8 mouse cellular contexts compared by ENCODE assay signal in the genomic region with DNA sequence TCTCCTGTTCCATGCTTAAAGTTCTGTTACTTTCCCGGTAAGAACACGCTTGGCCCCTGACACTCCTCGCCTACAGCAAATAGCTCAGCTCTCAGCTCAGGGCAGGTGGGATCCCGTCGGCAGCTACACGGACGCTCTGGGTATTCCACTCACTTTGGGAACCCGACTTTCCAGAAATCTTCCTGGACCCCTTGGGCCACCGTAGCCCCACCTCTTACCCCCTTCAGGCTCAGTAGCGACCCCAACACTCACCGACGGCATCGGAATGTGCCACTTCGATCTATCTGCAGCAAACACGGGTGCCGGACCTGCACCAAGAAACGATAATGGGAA. TPM values are rescaled to one million over a fixed set of nuclear protein-coding genes. Genes with fewer than 3 reads are reported as not detected.
DNase-seq lines count a peak whose midpoint lies in the region; ATAC-seq lines count a peak whose summit lies in the region.

A gene (plus strand): TSS at position 244 of the 333 bp plus-strand sequence.

- H3K4me2 ChIP-seq in heart, embryonic 15.5 days, result peak within 1 kb of the TSS; percentile 77
- H3K4me2 ChIP-seq in limb, embryonic 11.5 days (ENCODE audit: low read depth, severe bottlenecking), result peak within 1 kb of the TSS; percentile 79
- H3K4me2 ChIP-seq in neural tube, embryonic 15.5 days, result peak within 1 kb of the TSS; percentile 87

- H3K4me1 ChIP-seq in heart, embryonic 15.5 days (replicated peaks), result peaks cover 13% of the 10 kb centered on the region
- no peaks in the 10 kb centered on the region; the same call in 1 of the 2 replicates for H3K4me1 ChIP-seq in limb, embryonic 11.5 days (ENCODE audit: control insufficient read depth, insufficient read depth, low read length)
- H3K4me1 ChIP-seq in neural tube, embryonic 15.5 days, result peaks cover 27% of the 10 kb centered on the region

- no peak for DNase-seq in cerebellum, adult 8-10 months
- peak; percentile 9 for DNase-seq in urinary bladder, postnatal 10 days (ENCODE audit: low spot score)
- DNase-seq in urinary bladder, postnatal 36 days (ENCODE audit: low spot score in 2 of 2), result no peak
- DNase-seq in limb, embryonic 11.5 days (ENCODE audit: low spot score), result no peak
- no peak for DNase-seq in spleen, adult 12 weeks (ENCODE audit: low spot score)

- under 1% methylated on average over 17 of the region's 17 CpGs for WGBS in heart, embryonic 15.5 days
- under 1% methylated on average over 17 of the region's 17 CpGs for WGBS in limb, embryonic 11.5 days
- under 1% methylated on average over 17 of the region's 17 CpGs for WGBS in neural tube, embryonic 15.5 days

- H3K4me3 ChIP-seq in heart, embryonic 15.5 days, result peak within 1 kb of the TSS; percentile 79
- peak within 1 kb of the TSS; percentile 70 for H3K4me3 ChIP-seq in limb, embryonic 11.5 days (ENCODE audit: low read depth, low read length)
- peak within 1 kb of the TSS; percentile 87 for H3K4me3 ChIP-seq in neural tube, embryonic 15.5 days (replicated peaks)

- peaks cover 5% of the 10 kb centered on the region; the same call in 1 of the 2 replicates for H3K36me3 ChIP-seq in heart, embryonic 15.5 days
- no peaks in the 10 kb centered on the region for H3K36me3 ChIP-seq in limb, embryonic 11.5 days (ENCODE audit: control insufficient read depth, insufficient read depth, low read length)
- no peaks in the 10 kb centered on the region; the same call in 1 of the 2 replicates for H3K36me3 ChIP-seq in neural tube, embryonic 15.5 days

- peak within 1 kb of the TSS; percentile 82 for H3K9ac ChIP-seq in heart, embryonic 15.5 days
- H3K9ac ChIP-seq in limb, embryonic 11.5 days (ENCODE audit: low read length), result peak within 1 kb of the TSS; percentile 83
- H3K9ac ChIP-seq in neural tube, embryonic 15.5 days (replicated peaks), result peak within 1 kb of the TSS; percentile 79

- no peaks in the 10 kb centered on the region for H3K9me3 ChIP-seq in heart, embryonic 15.5 days (replicated peaks)
- no peaks in the 10 kb centered on the region for H3K9me3 ChIP-seq in limb, embryonic 11.5 days (ENCODE audit: control insufficient read depth, low read length)
- H3K9me3 ChIP-seq in neural tube, embryonic 15.5 days (replicated peaks), result 0 out of 2 replicates have a peak, but pooled peaks cover 4% of the 10 kb centered on the region

- peak; percentile 60; the same call in 1 of the 2 replicates for ATAC-seq in cerebellum, adult (ENCODE audit: insufficient number of reproducible peaks, low FRiP score, low TSS enrichment)
- ATAC-seq in heart, embryonic 15.5 days (replicated peaks; ENCODE audit: insufficient number of reproducible peaks, insufficient read depth, low FRiP score, low read depth), result peak; percentile 65
- peak; percentile 82 for ATAC-seq in limb, embryonic 11.5 days (ENCODE audit: insufficient number of reproducible peaks, low FRiP score, low TSS enrichment, low read depth)
- peak; percentile 83 for ATAC-seq in neural tube, embryonic 15.5 days (ENCODE audit: low FRiP score)

- no peaks in the 10 kb centered on the region for H3K27me3 ChIP-seq in heart, embryonic 15.5 days
- no peaks in the 10 kb centered on the region for H3K27me3 ChIP-seq in limb, embryonic 11.5 days (ENCODE audit: control insufficient read depth, insufficient read depth, low read length)
- H3K27me3 ChIP-seq in neural tube, embryonic 15.5 days (replicated peaks), result no peaks in the 10 kb centered on the region

- H3K27ac ChIP-seq in heart, embryonic 15.5 days, result peak within 1 kb of the TSS; percentile 99
- H3K27ac ChIP-seq in limb, embryonic 11.5 days (replicated peaks; ENCODE audit: low read depth, low read length), result peak within 1 kb of the TSS; percentile 90
- H3K27ac ChIP-seq in neural tube, embryonic 15.5 days (replicated peaks), result peak within 1 kb of the TSS; percentile 92

RNA-seq across cellular contexts. Expression of the gene that starts here (rescaled TPM):
- polyA plus RNA-seq in heart, embryonic 15.5 days (2015; fragmentation: Nextera tagmentation; extraction: Ambion mirVana), result 9.0 and 9.9 TPM in 2 replicates
- 6.6 and 6.7 TPM in 2 replicates for polyA plus RNA-seq in limb, embryonic 11.5 days (2014; fragmentation: Nextera tagmentation; extraction: Ambion mirVana)
- polyA plus RNA-seq in neural tube, embryonic 15.5 days (2015; fragmentation: Nextera tagmentation; extraction: Ambion mirVana), result 10.1 and 10.7 TPM in 2 replicates
